Mouse (Mus musculus) hindbrain, embryonic 11.5 days (tissue): ENCODE measurements at regions not wholly inside any gene's neighbourhood (a gene's known extent, or its start where the extent isn't known, plus 50 kb on each side); places are given as distances from the start of the nearest gene placed in this dataset.
A peak's percentile ranks its signal among the peaks of the same experiment; 100 is the strongest.

Source experiments
- ATAC-seq: fragments of 200-750 bp; cut with Nextera tagmentation; 2 replicates; pipeline ENCODE4 v1.8.0; 2017; ENCODE audit warnings: mild to moderate bottlenecking, moderate TSS enrichment, moderate library complexity; ENCODE audit not compliant: low FRiP score
- DNase-seq: peaks from one replicate; pipeline ENCODE4 v3.0.0-alpha.2; 2015; ENCODE audit warnings: low spot score
- H3K27ac ChIP-seq: fragments of 300-500 bp; sonication (generic); 2 replicates; pipeline ENCODE4 v1.5.1; 2014; ENCODE audit warnings: mild to moderate bottlenecking, low read depth, low read length
- H3K27me3 ChIP-seq: fragments of 300-500 bp; sonication (generic); 2 replicates; pipeline ENCODE4 v1.6.1; 2014; ENCODE audit warnings: mild to moderate bottlenecking, low read length, moderate library complexity, mixed read lengths; ENCODE audit not compliant: control insufficient read depth, insufficient read depth
- H3K36me3 ChIP-seq: fragments of 300-500 bp; sonication (generic); 2 replicates; pipeline ENCODE4 v1.6.1; 2014; ENCODE audit warnings: mild to moderate bottlenecking, low read length, moderate library complexity, mixed read lengths; ENCODE audit not compliant: control insufficient read depth, insufficient read depth
- H3K4me1 ChIP-seq: fragments of 300-500 bp; sonication (generic); replicated peaks from 2 replicates; pipeline ENCODE4 v1.6.1; 2014; ENCODE audit warnings: low read length, mixed read lengths; ENCODE audit not compliant: control insufficient read depth, insufficient read depth
- H3K4me2 ChIP-seq: fragments of 300-500 bp; sonication (generic); replicated peaks from 2 replicates; pipeline ENCODE4 v1.6.1; 2014; ENCODE audit warnings: mild to moderate bottlenecking, low read depth, low read length
- H3K4me3 ChIP-seq: fragments of 300-500 bp; sonication (generic); 2 replicates; pipeline ENCODE4 v1.5.1; 2014; ENCODE audit warnings: low read depth, low read length
- H3K9ac ChIP-seq: fragments of 300-500 bp; sonication (generic); 2 replicates; pipeline ENCODE4 v1.6.1; 2014; ENCODE audit warnings: low read depth, low read length
- H3K9me3 ChIP-seq: fragments of 300-500 bp; sonication (generic); 2 replicates; pipeline ENCODE4 v1.6.1; 2016; ENCODE audit warnings: low read length; ENCODE audit not compliant: control insufficient read depth
- WGBS: fragments of 180-500 bp; shearing (Covaris S2); extraction: QIAGEN DNeasy Blood & Tissue Kit; methylation state at CpG from one replicate; pipeline ENCODE4 v1.1.7; 2014; 5-methylcytosine and 5-hydroxymethylcytosine counted together

DNA sequence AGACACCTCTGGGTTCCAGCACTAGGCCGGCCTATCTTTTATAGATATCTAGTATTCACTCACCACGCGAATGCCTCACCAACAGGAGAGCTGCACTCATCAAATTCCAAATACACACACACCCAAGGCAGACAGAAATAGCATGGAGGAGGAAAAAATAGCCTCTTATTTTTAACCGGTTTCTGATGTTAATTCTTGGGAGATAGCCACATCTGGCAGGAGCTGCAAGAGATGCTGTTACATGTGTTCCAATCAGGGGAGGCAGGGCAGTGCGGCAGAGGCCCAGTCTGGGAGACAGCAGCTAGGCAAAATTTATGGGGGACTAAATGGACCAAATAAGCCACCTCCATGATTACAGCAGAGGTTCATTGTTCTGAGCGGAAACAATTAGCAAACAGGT lies 419.0 kb upstream of the Kazn start:
- H3K27me3 ChIP-seq = no peaks in the 10 kb centered on the region
- H3K9ac ChIP-seq = no peak overlapping the region
- 93% methylated on average over 6 of the region's 6 CpGs for WGBS
- DNase-seq (no peak), ATAC-seq (no peak)
- no peaks in the 10 kb centered on the region for H3K4me1 ChIP-seq
- H3K9me3 ChIP-seq = no peaks in the 10 kb centered on the region
- no peak overlapping the region for H3K4me3 ChIP-seq
- no peak overlapping the region for H3K27ac ChIP-seq
- no peaks in the 10 kb centered on the region for H3K36me3 ChIP-seq
- H3K4me2 ChIP-seq = no peak overlapping the region

DNA sequence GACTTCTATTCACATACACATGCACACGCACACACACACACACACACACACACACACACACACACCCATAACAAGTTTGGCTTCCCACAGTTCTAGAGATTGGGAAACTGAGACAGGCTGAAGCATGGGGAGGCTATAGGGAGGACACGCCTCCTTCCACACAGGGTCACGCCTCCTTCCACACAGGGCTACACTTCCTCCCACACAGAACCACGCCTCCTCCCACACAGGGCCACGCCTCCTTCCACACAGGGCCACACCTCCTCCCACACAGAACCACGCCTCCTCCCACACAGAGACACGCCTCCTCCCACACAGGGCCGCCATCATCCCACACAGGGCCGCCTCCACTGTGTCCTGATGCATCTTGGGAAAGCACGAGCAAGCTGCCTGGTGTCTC lies 401.9 kb upstream of the Kazn start:
- WGBS = 90% methylated on average over 10 of the region's 10 CpGs
- no peaks in the 10 kb centered on the region for H3K27me3 ChIP-seq
- H3K9ac ChIP-seq = no peak overlapping the region
- no peaks in the 10 kb centered on the region for H3K36me3 ChIP-seq
- H3K4me3 ChIP-seq = no peak overlapping the region
- H3K9me3 ChIP-seq = no peaks in the 10 kb centered on the region
- no peaks in the 10 kb centered on the region for H3K4me1 ChIP-seq
- ATAC-seq (peak; percentile 52), DNase-seq (no peak)
- H3K27ac ChIP-seq = no peak overlapping the region
- no peak overlapping the region for H3K4me2 ChIP-seq

- H3K4me2 ChIP-seq = no peak overlapping the region
- no peaks in the 10 kb centered on the region for H3K9me3 ChIP-seq
- peak overlapping the region; percentile 2; the same call in 1 of the 2 replicates for H3K9ac ChIP-seq
- WGBS = 68% methylated on average over 9 of the region's 9 CpGs
- ATAC-seq (no peak), DNase-seq (no peak)
- no peak overlapping the region for H3K4me3 ChIP-seq
- no peaks in the 10 kb centered on the region for H3K4me1 ChIP-seq
- H3K27ac ChIP-seq = peak overlapping the region; percentile 27; the same call in 1 of the 2 replicates
- H3K36me3 ChIP-seq = no peaks in the 10 kb centered on the region
- H3K27me3 ChIP-seq = no peaks in the 10 kb centered on the region
These were observed 400.1 kb upstream of the Kazn start for GRCm38 (mm10) chr4:142639340-142639733.

DNA sequence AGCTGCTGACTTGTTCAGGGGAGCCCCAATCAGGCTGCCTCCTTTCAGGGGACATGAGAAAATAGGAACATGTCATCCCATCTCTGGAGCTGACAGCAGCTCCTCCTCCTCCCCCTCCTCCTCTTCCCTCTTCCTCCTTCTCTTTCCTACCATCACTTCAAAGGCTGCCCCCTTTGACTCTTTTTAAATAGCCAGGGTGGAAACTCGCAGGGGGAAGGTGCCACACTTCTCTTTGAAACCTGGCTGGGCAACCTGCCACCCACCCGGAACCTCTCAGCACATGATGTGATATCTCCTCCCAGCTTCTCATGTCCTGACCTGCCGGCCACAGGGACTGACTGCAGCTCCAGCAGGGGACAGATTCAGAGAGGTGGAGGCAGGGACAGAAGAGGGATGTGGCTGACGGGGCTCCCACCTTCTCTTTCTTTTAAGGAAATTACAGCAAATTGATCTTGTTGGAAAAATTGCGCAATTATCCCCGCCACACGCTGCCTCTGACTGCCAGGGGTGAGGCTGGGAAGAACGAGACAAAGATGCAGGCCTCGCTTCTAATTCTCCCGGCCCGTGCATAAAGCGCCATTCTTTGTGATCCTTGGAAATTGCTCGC lies 399.6 kb upstream of the Kazn start:
- no peaks in the 10 kb centered on the region for H3K27me3 ChIP-seq
- peak; percentile 37 for DNase-seq
- no peaks in the 10 kb centered on the region for H3K4me1 ChIP-seq
- H3K36me3 ChIP-seq = no peaks in the 10 kb centered on the region
- no peak overlapping the region for H3K4me2 ChIP-seq
- ATAC-seq = no peak
- peak overlapping the region; percentile 2; the same call in 1 of the 2 replicates for H3K9ac ChIP-seq
- 36% methylated on average over 13 of the region's 13 CpGs for WGBS
- H3K27ac ChIP-seq = peak overlapping the region; percentile 27; the same call in 1 of the 2 replicates
- no peak overlapping the region for H3K4me3 ChIP-seq
- no peaks in the 10 kb centered on the region for H3K9me3 ChIP-seq

- no peak overlapping the region for H3K27ac ChIP-seq
These were observed 398.9 kb upstream of the Kazn start for GRCm38 (mm10) chr4:142638057-142638456.

GRCm38 (mm10) chr4:142634398-142634797 lies 395.2 kb upstream of the Kazn start:
- Histone ChIP-seq H3K27me3 (no peaks in the 10 kb centered on the region), H3K36me3 (no peaks in the 10 kb centered on the region), H3K9me3 (no peaks in the 10 kb centered on the region), H3K4me2 (no peak overlapping the region), H3K9ac (no peak overlapping the region), H3K4me3 (no peak overlapping the region), H3K27ac (no peak overlapping the region), H3K4me1 (no peaks in the 10 kb centered on the region)
- 66% methylated on average over 8 of the region's 8 CpGs for WGBS
- DNase-seq = no peak
- ATAC-seq = no peak

More at GRCm38 (mm10) chr4:142638057-142638456, 398.9 kb upstream of the Kazn start:
- DNase-seq (no peak), ATAC-seq (no peak)
- Histone ChIP-seq H3K36me3 (no peaks in the 10 kb centered on the region), H3K27me3 (no peaks in the 10 kb centered on the region), H3K4me3 (no peak overlapping the region), H3K4me2 (no peak overlapping the region), H3K4me1 (no peaks in the 10 kb centered on the region), H3K9me3 (no peaks in the 10 kb centered on the region), H3K9ac (no peak overlapping the region)
- WGBS = 88% methylated on average over 4 of the region's 4 CpGs

DNA sequence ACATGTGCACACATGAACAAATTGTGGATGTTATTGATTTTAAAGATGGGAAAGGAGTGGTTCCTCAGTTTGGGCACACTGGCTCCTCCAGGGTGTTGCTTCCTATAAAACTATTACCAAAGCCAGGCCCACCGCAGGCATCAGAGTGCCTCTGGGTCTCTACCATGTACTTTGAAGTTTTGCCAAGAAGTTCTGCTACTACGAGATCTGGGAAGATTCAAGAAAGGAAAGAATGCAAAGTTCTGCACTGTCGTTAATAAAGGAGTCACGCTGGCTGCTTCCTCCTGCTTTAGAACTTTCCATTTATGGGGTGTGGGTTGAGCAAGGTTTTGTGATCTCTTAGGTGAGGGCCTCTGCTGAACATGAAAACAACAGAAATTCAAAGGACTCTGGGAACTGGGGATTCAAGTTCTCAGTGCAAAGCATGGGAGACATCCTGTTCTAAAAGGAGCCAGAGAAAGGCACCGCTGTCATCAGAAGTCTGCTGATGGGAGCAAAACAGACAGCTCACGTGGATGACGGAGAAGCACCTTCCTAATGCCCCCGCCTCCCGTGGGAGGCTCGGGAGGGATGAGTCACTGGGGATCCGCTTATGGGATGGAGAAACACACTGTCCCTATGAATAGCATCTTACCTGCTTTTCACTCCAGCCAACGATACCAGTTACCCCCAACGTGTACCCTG lies 394.6 kb upstream of the Kazn start:
- no peak overlapping the region for H3K27ac ChIP-seq
- H3K4me1 ChIP-seq = no peaks in the 10 kb centered on the region
- no peaks in the 10 kb centered on the region for H3K36me3 ChIP-seq
- H3K4me2 ChIP-seq = no peak overlapping the region
- H3K9me3 ChIP-seq = no peaks in the 10 kb centered on the region
- 84% methylated on average over 13 of the region's 13 CpGs for WGBS
- H3K9ac ChIP-seq = no peak overlapping the region
- H3K27me3 ChIP-seq = no peaks in the 10 kb centered on the region
- ATAC-seq (no peak), DNase-seq (no peak)
- H3K4me3 ChIP-seq = no peak overlapping the region

DNA sequence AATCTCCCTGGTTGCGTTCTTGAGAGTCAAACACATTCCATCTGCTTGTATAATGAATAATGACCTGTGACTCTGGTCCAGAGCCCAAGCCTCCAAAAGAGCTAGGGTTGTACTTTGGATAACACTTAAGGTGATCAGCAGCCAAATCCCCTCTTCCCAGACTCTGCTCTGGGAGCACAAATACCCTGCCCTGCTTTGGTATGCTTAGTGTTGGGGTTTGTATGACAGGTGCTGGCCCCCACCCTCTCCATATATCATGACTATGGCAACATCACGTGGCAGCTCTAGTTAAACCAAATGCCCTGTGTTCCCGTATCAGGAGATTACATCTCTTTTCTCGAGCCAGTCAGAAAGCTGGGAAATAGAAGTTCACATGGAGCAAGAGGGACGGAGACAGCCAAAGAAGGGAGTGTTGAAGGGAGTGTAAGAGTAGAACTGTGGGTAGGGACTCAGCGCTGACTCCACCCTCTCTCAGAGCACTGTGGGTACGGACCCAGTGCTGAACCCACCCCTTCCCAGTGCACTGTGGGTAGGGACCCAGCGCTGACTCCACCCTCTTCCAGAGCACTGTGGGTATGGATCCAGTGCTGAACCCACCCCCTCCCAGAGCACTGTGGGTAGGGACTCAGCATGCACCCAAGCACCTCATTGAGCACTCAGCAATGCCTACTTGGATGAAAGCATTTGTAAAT lies 387.4 kb upstream of the Kazn start:
- WGBS = 84% methylated on average over 8 of the region's 8 CpGs

More for the DNA sequence above, 387.4 kb upstream of the Kazn start:
- DNase-seq = no peak
- H3K27me3 ChIP-seq = no peaks in the 10 kb centered on the region
- no peak overlapping the region for H3K9ac ChIP-seq
- ATAC-seq = no peak
- peaks cover 2% of the 10 kb centered on the region; the same call in 1 of the 2 replicates for H3K4me1 ChIP-seq
- H3K4me3 ChIP-seq = no peak overlapping the region
- H3K36me3 ChIP-seq = no peaks in the 10 kb centered on the region
- H3K9me3 ChIP-seq = no peaks in the 10 kb centered on the region
- H3K27ac ChIP-seq = no peak overlapping the region
- H3K4me2 ChIP-seq = no peak overlapping the region
